Mouse (Mus musculus) limb, embryonic 13.5 days (tissue): ENCODE data around the gene Sesn2. TPM values are rescaled to one million over a fixed set of nuclear protein-coding genes. Genes with fewer than 3 reads are reported as not detected.

Source experiments
- ATAC-seq: fragments of 200-750 bp; cut with Nextera tagmentation; 2 replicates; pipeline ENCODE4 v1.8.0; 2017; ENCODE audit warnings: low read depth, moderate number of reproducible peaks, moderate TSS enrichment; ENCODE audit not compliant: low FRiP score
- H3K27ac ChIP-seq: fragments of 300-500 bp; sonication (generic); 2 replicates; pipeline ENCODE4 v1.5.1; 2015; ENCODE audit warnings: inconsistent platforms, mild to moderate bottlenecking, moderate library complexity
- H3K27me3 ChIP-seq: fragments of 300-500 bp; sonication (generic); 2 replicates; pipeline ENCODE4 v1.6.1; 2015; ENCODE audit warnings: mild to moderate bottlenecking, inconsistent platforms
- H3K36me3 ChIP-seq: fragments of 300-500 bp; sonication (generic); 2 replicates; pipeline ENCODE4 v1.6.1; 2015; ENCODE audit warnings: inconsistent platforms, mild to moderate bottlenecking, moderate library complexity
- H3K4me1 ChIP-seq: fragments of 300-500 bp; sonication (generic); 2 replicates; pipeline ENCODE4 v1.6.1; 2015; ENCODE audit warnings: inconsistent platforms
- H3K4me2 ChIP-seq: fragments of 300-500 bp; sonication (generic); replicated peaks from 2 replicates; pipeline ENCODE4 v1.6.1; 2015; ENCODE audit warnings: inconsistent platforms, mild to moderate bottlenecking, moderate library complexity
- H3K4me3 ChIP-seq: fragments of 300-500 bp; sonication (generic); 2 replicates; pipeline ENCODE4 v1.5.1; 2015; ENCODE audit warnings: moderate library complexity, mild to moderate bottlenecking, inconsistent platforms
- H3K9ac ChIP-seq: fragments of 300-500 bp; sonication (generic); 2 replicates; pipeline ENCODE4 v1.6.1; 2015; ENCODE audit warnings: mild to moderate bottlenecking, inconsistent platforms
- H3K9me3 ChIP-seq: fragments of 300-500 bp; sonication (generic); 2 replicates; pipeline ENCODE4 v1.6.1; 2016; ENCODE audit warnings: inconsistent platforms
- WGBS: fragments of 180-500 bp; shearing (Covaris S2); methylation state at CpG from one replicate; pipeline ENCODE4 v1.1.7; 2015; 5-methylcytosine and 5-hydroxymethylcytosine counted together
- polyA plus RNA-seq: library from polyadenylated mRNA; unstranded; fragments of >200 nt; fragmentation: Nextera tagmentation; extraction: Ambion mirVana; gene quantifications from 2 replicates; pipeline ENCODE4 v1.2.1, GENCODE M21; 2015

Sesn2 gene
- polyA plus RNA-seq, 1 experiment from 2014 or later = 9.2 TPM

- Histone ChIP-seq H3K27me3 (no peaks in the 10 kb centered on the region), H3K4me2 (no peak overlapping the region), H3K4me1 (peaks cover 20% of the 10 kb centered on the region), H3K9me3 (no peaks in the 10 kb centered on the region), H3K9ac (no peak overlapping the region), H3K4me3 (no peak overlapping the region), H3K27ac (no peak overlapping the region), H3K36me3 (no peaks in the 10 kb centered on the region)
- 73% methylated on average over 3 of the region's 3 CpGs for WGBS
- ATAC-seq = no peak
These were observed 1.8 kb upstream of the Sesn2 start for GRCm38 (mm10) chr4:132512080-132512479.

DNA sequence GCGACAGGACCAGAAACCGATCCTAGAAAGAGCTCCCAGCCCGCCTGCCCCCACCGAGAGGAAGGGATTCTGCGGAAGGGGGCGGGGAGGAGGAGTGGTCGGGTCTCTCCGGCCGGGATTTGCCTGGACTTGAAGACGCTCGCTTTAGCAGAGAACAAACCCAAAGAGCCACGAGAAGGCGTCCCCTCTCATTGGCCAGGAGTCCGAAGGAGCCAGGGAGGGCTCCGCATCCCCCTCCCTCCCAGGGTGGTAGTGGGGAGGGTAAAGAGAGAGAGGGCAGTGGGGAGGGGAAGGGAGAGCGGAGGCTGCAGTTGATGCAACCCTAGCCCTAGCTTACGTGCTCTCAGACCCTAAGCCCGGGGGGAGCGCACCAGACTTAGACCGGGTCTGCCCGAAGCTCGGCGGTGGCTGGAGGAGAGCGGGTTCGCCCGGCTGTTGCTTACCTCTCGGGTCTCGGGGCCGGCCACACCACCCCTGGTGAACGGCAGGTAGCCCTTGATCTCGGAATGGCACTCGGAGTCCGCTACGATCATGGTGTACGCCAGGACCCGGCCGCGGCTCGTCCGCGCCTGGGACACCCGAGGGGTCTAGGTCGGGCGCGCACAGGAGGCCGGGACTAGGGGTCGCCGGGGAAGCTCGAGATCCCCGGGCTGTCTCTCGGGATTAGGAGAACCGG is 542 bp downstream of the Sesn2 start:
- Histone ChIP-seq H3K27me3 (no peaks in the 10 kb centered on the region), H3K4me1 (peaks cover 22% of the 10 kb centered on the region)

DNA sequence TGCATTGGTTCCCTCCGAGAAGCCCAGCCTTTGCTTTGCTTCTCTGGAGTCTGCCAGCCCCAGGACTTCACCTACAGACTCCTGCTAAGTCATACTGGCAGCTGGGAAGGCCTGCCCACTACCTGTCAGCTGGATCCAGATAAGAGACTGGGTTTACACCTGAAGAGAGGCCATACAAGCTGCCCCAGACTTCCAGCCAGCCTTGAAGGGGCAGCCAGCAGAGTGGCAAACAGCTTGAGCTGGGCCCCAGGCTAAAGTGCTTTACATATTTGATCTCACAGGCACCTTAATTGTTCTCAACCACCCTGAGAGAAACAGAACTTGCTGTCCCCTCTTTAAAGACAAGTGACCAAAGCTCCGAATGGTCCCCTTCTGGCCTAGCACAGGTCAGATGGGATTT is 3.1 kb downstream of the Sesn2 start:
- Histone ChIP-seq H3K27me3 (no peaks in the 10 kb centered on the region), H3K9ac (no peak overlapping the region), H3K27ac (no peak overlapping the region), H3K4me3 (no peak overlapping the region), H3K4me2 (no peak overlapping the region), H3K4me1 (peaks cover 18% of the 10 kb centered on the region), H3K9me3 (no peaks in the 10 kb centered on the region), H3K36me3 (no peaks in the 10 kb centered on the region)
- no peak for ATAC-seq
- 43% methylated on average over 2 of the region's 2 CpGs for WGBS

More for the DNA sequence above, 542 bp downstream of the Sesn2 start:
- under 1% methylated on average over 51 of the region's 52 CpGs for WGBS
- Histone ChIP-seq H3K9me3 (no peaks in the 10 kb centered on the region), H3K27ac (peak overlapping the region; percentile 63; the same call in 1 of the 2 replicates), H3K4me3 (peak overlapping the region; percentile 83), H3K9ac (peak overlapping the region; percentile 77), H3K36me3 (no peaks in the 10 kb centered on the region), H3K4me2 (peak overlapping the region; percentile 86)
- ATAC-seq = peak; percentile 84

- Histone ChIP-seq H3K27ac (no peak overlapping the region), H3K27me3 (no peaks in the 10 kb centered on the region), H3K4me1 (peaks cover 18% of the 10 kb centered on the region), H3K4me2 (no peak overlapping the region), H3K9ac (no peak overlapping the region), H3K36me3 (no peaks in the 10 kb centered on the region), H3K9me3 (no peaks in the 10 kb centered on the region), H3K4me3 (no peak overlapping the region)
- ATAC-seq = no peak
- 77% methylated on average over 6 of the region's 6 CpGs for WGBS
These were observed 4.1 kb downstream of the Sesn2 start for GRCm38 (mm10) chr4:132506250-132506649.

GRCm38 (mm10) chr4:132505800-132506199 is 4.5 kb downstream of the Sesn2 start:
- no peaks in the 10 kb centered on the region for H3K27me3 ChIP-seq
- no peak overlapping the region for H3K4me2 ChIP-seq
- no peak overlapping the region for H3K27ac ChIP-seq
- WGBS = 41% methylated on average over 10 of the region's 10 CpGs
- no peaks in the 10 kb centered on the region for H3K9me3 ChIP-seq
- H3K9ac ChIP-seq = no peak overlapping the region
- no peaks in the 10 kb centered on the region for H3K36me3 ChIP-seq
- H3K4me3 ChIP-seq = no peak overlapping the region
- peaks cover 18% of the 10 kb centered on the region for H3K4me1 ChIP-seq
- no peak for ATAC-seq

DNA sequence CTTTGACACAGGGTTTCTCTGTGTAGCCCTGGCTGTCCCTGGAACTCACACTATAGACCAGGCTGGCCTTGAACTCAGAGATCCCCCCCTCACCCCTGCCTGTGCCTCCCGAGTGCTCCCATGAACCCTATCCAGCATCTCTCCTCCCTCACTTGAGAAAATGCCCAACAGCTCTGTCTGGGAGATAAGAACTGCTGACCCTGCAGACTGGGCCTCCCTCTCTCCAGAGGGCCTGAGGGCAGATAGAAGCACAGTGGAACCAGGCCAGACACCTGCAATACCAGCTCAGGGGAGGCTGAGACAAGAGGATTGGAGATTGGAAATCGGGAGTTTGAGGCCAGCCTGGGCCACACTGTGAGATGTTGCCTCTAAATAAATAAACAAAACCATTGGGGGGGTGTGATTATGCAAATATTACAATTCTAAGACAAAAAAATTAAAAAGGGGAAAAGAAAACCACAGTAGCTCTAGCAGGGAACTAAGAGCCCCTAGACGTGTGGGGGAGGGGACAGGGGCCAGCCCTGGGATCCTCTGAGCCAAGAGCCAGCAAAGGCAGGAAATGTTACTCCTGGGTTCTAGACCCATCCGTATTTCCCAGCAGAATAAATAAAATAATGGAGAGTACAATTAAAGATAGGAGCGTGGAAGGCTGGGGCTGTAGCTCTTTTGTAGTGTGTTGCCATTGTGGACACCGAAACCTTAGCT is 5.1 kb downstream of the Sesn2 start:
- no peaks in the 10 kb centered on the region for H3K36me3 ChIP-seq
- no peak for ATAC-seq
- H3K27ac ChIP-seq = no peak overlapping the region
- H3K9me3 ChIP-seq = no peaks in the 10 kb centered on the region
- no peak overlapping the region for H3K4me3 ChIP-seq
- H3K4me2 ChIP-seq = no peak overlapping the region
- H3K9ac ChIP-seq = no peak overlapping the region
- 65% methylated on average over 6 of the region's 6 CpGs for WGBS
- H3K4me1 ChIP-seq = peaks cover 14% of the 10 kb centered on the region
- H3K27me3 ChIP-seq = no peaks in the 10 kb centered on the region

- Histone ChIP-seq H3K4me3 (no peak overlapping the region), H3K27ac (no peak overlapping the region), H3K27me3 (no peaks in the 10 kb centered on the region), H3K36me3 (peaks cover 13% of the 10 kb centered on the region), H3K9me3 (no peaks in the 10 kb centered on the region), H3K4me1 (peaks cover 4% of the 10 kb centered on the region; the same call in 1 of the 2 replicates), H3K4me2 (no peak overlapping the region), H3K9ac (no peak overlapping the region)
- 83% methylated on average over 11 of the region's 11 CpGs for WGBS
- ATAC-seq = no peak
These were observed 7.0 kb downstream of the Sesn2 start for GRCm38 (mm10) chr4:132503344-132503743.

DNA sequence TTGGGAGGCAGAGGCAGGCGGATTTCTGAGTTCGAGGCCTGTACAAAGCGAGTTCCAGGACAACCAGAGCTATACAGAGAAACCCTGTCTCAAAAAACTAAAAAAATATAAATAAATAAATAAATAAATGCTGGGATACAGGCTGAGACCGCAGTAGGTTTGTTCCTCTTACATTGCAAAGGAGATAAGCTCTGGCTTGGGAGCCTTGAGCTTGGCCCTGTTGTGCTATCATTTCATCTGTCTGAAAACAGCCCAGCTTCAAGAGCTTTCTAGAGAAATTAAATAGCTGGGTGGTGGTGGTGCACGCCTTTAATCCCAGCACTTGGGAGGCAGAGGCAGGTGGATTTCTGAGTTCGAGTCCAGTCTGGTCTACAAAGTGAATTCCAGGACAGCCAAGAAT is 8.7 kb downstream of the Sesn2 start:
- Histone ChIP-seq H3K4me1 (no peaks in the 10 kb centered on the region), H3K36me3 (peaks cover 28% of the 10 kb centered on the region), H3K4me3 (no peak overlapping the region), H3K9ac (no peak overlapping the region), H3K4me2 (no peak overlapping the region), H3K27me3 (no peaks in the 10 kb centered on the region), H3K9me3 (no peaks in the 10 kb centered on the region), H3K27ac (no peak overlapping the region)
- ATAC-seq = no peak
- WGBS = 94% methylated on average over 6 of the region's 6 CpGs

DNA sequence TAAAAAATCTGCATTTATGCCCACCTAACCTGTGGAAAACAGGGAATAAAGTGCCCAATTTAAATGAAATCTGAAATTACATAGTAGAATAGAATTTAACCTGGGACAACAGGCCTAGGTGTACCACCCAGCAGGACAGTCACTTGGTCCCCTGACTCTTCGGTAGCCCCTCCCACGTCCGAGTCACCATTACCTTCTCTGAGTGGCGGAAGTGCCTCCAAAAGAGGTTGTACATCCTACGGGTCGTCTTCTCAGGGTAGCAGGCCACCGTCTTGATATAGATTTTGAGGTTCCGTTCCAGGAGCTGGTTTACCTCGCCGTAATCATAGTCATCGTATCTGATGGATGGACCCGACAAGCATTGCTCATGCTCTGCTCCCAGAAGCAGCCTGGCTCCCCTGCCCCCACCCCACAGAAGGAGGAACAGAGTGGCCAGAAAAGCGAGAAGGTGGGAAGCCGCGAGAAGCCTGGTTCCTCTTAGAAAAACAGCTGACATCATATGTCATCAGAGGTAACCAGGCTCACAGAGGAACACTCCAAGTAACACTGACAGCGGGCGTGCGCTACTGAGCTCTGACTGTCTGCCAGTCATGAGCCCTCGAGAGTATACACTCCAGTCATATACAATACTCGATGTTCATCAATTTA is 15.9 kb downstream of the Sesn2 start:
- 83% methylated on average over 20 of the region's 20 CpGs for WGBS
- H3K36me3 ChIP-seq = peaks cover 56% of the 10 kb centered on the region

GRCm38 (mm10) chr4:132492178-132493060 is 17.9 kb downstream of the Sesn2 start:
- Histone ChIP-seq H3K36me3 (peaks cover 39% of the 10 kb centered on the region), H3K27ac (no peak overlapping the region), H3K9ac (no peak overlapping the region), H3K4me3 (no peak overlapping the region), H3K4me2 (no peak overlapping the region), H3K4me1 (peaks cover 16% of the 10 kb centered on the region; the same call in 1 of the 2 replicates), H3K27me3 (no peaks in the 10 kb centered on the region), H3K9me3 (no peaks in the 10 kb centered on the region)
- no peak for ATAC-seq
- 71% methylated on average over 10 of the region's 10 CpGs for WGBS

More for the DNA sequence above, 15.9 kb downstream of the Sesn2 start:
- no peaks in the 10 kb centered on the region for H3K9me3 ChIP-seq
- no peak for ATAC-seq
- H3K27me3 ChIP-seq = no peaks in the 10 kb centered on the region
- H3K4me2 ChIP-seq = no peak overlapping the region
- peaks cover 16% of the 10 kb centered on the region; the same call in 1 of the 2 replicates for H3K4me1 ChIP-seq
- H3K27ac ChIP-seq = no peak overlapping the region
- no peak overlapping the region for H3K9ac ChIP-seq
- H3K4me3 ChIP-seq = no peak overlapping the region

DNA sequence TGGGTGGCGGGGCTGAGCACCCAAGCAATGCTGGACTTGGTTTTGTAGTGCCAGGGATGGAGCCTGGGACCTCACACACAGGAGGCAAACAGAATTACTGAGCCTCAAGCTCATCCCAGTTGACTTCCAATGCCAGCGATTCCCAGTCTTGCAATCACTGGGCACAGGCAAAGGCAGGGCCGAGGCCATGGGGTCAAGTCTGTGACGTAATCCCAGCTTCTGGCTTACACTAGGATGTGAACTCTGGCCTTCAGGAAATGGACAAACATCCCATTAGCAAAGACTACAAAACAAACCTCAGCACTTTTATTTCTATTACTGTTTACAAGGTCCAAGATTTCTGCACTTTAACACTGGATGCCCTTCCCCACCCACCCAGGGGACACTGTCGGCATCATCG is 18.6 kb downstream of the Sesn2 start:
- no peak overlapping the region for H3K4me2 ChIP-seq
- H3K9ac ChIP-seq = no peak overlapping the region
- H3K4me1 ChIP-seq = peaks cover 16% of the 10 kb centered on the region; the same call in 1 of the 2 replicates
- H3K9me3 ChIP-seq = no peaks in the 10 kb centered on the region
- peaks cover 33% of the 10 kb centered on the region for H3K36me3 ChIP-seq
- no peaks in the 10 kb centered on the region for H3K27me3 ChIP-seq
- H3K27ac ChIP-seq = no peak overlapping the region
- WGBS = 82% methylated on average over 6 of the region's 6 CpGs
- ATAC-seq = no peak
- no peak overlapping the region for H3K4me3 ChIP-seq
